Mouse (Mus musculus): ENCODE results near the gene Prr3.
"Not testable (repeated sequence)": the region's sequence is repeated elsewhere in the genome, so short reads cannot be mapped to it uniquely, and the experiment has no call there.

The Prr3 gene

DNA sequence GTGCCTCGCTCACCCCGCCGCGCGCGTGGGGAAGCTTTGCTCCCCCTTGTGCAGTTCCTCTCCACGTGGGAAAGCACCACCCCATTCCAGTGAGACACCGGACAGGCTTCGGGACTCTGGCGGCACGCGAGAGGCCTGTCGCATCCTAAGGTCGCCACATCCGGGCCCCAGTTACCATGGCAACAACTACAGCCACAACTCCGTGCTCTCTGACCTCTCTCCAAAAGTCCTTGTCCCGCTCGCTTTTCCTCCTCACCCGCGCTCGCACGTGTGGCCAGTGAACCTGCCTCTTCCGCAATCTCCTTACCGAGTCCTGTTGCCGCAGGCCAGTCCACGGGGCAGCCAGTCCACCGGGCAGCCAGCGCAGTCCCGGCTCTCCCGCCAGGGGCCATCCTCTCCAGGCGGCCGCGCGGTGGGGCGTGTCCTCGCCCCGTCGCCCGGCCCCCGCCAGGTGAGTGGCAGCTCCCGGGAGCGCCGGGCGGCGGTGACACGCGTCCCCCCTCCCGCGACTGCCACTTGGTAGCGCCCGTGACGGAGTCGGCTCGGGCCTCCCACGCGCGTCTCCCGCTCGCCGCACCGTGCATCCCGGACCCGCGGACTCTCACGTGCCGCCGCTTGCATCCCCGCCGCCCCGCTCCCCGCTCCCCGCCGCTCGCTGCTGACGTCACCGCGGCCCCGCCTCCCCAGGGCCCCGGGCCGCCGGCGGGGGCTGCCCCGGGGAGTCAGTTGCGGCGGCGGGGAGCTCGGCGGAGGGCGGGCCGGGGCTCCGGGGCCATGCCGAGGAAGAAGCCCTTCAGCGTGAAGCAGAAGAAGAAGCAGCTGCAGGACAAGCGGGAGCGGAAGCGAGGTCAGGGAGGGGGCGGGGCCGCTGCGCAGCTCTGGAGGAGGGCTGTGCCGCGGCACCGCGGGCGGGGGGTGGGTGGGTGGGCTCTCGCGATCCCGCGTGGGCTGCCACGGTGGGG is at the start of gene Prr3, which contains the start of gene Gnl1:
Gene Prr3, minus strand, starts transcription at position 836 of the 962 bp plus-strand sequence.
Gene Gnl1, plus strand, starts transcription at position 451 of the 962 bp plus-strand sequence.
- peak; percentile 93 for DNase-seq (ENCODE audit: low read depth, low spot score)

DNA sequence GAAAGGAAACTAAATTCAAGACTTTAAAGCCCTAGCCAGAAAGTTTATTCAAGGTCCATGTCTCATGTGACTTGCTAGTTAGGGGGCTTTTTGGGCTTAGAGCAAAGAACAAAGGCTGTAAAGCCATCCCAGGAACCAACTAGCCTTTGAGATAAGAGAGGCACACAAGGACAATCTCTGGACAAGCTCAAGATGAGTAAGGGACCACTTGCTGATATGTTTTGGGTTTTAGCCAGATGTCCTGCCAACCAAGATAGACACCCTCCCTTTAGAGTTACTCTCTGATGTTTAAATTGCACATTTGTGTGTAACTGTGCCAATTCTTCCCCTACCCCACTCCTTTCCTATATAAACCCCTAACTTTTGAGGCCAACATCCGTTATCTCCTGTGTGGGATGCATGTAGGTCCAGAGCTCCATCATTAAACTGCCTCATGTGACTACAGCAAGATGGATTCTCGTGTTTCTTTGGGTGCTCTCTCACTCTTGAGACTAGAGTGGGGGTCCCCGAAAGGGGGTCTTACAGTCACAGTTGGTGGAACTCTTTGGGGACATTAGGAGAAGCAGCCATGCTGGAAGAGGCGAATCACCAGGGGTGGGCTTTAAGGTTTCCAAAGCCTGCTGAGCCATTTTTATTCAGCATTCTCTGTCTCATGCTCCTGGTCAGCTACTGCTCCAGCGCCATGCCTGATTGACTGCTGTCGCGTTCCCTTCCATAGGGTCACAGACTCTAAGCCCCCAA is 49.0 kb upstream of the Prr3 start:
- DNase-seq (ENCODE audit: low read depth, low spot score) = no peak

DNA sequence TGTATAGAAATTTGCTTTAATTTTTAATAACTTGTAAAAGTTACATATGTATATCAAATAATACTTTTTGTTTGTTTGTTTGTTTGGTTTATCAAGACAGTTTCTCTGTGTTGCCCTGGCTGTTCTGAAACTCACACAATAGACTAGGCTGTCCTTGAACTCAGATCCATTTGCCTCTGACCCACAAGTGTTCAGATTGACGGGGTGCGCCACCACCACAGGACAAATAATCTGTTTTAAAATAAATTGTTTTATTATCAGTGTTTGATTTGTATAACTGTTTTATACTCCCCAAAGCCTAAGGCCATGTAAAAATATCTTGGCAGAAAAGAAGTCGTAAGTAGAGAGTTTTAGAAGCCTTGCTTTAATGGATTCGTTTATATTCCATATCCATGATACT is 47.6 kb upstream of the Prr3 start:
- no peak for DNase-seq (ENCODE audit: low read depth, low spot score)

DNA sequence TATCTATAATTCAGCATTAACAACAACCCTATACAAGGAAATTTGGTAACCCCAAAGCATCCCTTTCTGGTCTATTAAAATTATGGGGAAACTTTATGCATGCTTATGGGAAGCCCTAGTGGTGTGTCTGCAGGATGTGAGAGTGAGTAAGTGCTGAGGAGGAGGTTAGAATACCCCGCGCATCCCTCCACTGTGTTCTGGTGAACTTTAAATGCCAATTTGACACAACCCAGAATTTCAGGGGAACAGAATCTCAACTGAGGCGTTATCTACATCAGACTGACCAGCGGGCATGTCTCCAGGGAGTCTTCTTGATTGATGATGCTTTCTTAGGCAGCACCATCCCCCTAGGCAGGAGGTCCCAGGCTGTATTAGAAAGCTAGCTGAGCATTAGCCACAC is 45.9 kb upstream of the Prr3 start:
- DNase-seq (ENCODE audit: low read depth, low spot score) = no peak

DNA sequence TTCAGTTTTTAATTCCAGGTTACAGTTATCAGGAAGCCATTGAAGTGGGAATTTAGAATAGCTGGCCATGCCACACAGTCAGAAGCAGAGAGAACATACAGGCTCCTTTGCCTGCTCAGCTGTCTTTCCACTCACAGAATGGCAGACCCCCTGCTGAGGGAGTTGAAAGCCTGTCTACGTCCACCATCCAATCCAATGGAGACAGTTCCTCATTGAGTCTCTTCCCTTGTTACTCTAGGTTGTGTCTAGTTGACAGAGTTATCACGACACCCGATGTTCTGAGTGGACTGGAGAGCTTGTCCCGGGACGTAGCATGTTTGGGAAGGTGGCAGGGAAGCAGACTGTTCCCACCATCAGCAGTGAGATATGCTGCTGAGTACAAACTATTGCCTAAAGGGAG is 45.2 kb upstream of the Prr3 start:
- DNase-seq (ENCODE audit: low read depth, low spot score) = no peak

DNA sequence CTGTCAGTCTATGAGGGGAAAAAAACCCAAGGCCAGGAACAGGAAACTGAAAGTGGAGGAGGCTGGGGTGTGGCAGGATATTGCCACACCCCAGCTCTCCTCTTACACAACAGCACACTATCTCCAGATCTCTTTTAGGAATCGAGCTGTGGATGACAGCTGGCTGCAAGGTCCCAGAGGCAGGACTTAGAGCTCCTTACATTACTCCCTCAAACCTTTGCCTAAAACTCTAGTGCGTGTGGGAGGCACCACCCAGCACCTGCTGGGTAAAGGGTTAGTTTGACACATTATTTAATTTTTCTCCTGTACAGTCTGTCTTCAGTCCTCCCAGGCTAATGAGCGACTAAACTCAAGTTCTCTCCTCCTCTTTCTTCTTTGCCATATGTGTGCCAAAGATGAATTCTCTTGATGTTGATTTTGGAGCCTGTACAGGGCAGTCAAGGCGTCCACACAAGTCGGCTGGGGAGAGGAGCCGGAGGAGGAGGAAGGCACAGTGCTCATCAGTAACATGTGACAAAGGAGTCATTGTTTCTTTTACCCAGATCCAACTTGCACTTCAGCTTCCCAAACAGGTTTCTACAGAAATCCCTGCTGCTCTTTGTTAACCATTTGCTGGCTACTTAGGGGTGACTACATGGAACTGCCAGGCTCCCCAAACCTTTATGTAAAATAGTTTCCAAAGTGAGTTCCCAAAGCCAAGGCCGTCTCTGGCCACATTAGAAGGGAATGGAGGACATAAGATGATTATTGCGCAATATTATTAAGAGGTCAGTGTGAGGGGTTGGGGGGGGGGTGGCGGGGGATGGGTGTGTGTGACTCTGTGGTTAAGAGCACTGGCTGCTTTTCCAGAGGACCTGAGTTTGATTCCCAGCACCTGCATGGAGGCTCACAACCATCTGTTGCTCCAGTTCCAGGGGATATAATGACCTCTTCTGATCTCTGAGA is 43.9 kb upstream of the Prr3 start:
- peak; percentile 62 for DNase-seq (ENCODE audit: low read depth, low spot score)

DNA sequence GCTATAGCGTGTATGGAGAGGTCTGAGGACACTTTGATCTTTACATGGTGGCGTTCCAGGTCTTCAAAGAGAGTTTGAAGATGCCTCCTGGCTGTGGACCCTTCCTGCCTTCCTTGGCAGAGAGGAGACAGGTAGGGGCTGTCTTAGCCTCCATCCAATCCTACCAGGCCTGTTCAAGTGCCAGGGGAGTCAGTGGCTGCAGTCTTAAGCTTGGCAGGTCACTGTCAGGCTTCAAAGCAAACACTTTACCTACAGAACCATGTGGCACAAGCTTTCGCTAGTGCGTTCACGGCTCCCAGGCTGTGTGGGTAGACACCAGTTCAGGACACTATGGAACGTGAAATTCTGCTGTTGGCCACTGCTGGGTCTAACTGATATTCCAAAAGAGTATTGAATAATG is 42.9 kb upstream of the Prr3 start:
- no peak for DNase-seq (ENCODE audit: low read depth, low spot score)

DNA sequence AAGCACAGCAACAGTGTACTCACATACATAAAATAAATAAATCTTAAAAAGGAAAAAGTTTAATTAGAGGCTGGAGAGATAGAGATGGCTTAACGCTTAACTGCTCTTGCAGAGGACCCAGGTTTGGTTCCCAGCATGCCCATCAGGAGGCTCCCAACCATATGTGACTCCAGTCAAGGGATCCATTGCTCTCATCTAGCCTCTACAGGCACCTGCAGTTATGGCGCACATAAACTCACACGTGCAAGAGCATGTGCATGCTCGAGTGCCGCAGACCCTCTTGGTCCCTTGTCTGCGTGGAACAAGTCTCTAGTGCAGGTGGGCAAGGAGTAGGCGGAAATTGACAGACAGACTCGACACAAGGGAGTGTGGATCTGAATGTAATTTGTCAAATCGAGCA is 42.1 kb upstream of the Prr3 start:
- no peak for DNase-seq (ENCODE audit: low read depth, low spot score)

DNA sequence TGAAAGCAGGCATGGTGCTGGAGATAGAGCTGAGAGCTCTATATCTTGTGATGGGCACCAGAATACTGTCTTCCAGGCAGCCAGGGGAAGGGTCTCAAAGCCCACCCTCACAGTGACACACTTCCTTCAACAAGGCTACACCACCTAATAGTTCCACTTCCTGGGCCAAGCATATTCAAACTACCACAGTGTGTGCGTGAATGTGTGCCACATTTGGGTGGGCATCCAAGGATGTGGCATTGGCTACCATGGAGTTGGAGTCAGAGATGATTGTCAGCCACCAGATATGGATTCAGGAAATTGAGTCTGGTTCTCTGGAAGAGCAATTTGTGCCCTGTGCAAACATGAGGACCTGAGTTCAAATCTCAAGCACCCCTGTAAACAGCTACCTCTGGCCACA is 41.3 kb upstream of the Prr3 start:
- DNase-seq (ENCODE audit: low read depth, low spot score) = no peak

DNA sequence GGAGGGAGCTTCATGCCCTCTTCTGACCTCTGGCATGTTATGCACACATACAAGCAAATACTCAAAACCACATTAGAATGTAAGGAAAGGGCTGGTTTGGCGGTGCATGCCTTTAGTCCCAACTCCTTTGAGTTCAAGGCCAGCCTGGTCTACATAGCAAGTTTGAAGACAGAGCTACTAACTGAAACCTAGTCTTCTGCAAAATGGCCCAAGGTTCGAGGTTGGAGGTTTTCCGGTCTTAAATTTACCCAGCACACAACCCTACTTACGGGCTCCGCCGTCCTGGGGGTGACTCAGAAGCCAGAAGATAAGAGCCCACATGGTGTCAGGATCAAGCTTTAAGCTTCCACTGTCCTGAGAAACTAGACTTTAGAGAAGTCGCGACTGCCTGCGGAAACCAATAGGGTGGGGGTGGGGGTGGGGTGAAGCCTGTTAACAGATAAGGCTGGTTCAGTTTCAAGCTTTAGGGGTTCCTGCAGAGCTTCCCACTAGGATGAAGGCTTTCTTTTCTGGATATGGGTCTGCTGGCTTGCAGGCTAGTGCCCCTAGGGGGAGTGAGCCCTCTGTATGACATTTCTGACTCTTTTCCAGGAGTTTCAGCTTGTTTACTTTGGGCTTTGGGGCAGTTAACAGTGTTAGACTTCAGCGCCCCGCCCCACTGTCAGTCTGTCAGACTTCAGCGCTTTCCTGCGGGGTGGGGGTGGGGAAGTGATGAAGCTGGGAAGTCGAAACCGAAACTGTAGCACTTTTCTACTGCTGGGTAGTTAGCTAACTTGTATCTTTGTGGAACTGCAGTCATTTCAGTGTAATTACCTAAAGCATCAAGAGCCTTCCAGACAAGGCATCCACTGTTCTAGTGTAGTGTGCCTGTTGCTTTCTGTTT is 40.4 kb upstream of the Prr3 start, which contains the start of gene H2-T24:
Gene H2-T24, minus strand, starts transcription at position 370 of the 883 bp plus-strand sequence.
- peak; percentile 93 for DNase-seq (ENCODE audit: low read depth, low spot score)

DNA sequence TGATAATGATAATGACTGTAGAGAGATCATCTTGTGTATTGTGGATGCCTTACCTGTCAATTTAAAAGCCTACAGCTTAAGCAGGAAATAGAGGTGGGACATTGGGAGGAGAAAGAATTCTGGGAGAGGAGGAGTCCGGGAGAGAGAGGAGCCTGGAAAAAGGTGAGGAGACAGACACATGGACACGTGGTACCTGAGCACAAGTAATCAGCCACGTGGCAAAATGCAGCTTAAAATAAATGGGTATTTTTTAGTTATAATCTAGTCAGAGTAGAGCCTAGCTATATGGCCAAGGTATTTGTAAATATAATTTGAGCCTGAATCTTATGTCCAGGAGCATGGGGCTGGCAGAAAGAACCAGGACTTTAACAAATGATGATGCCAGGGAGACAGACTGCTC is 39.5 kb upstream of the Prr3 start:
- no peak for DNase-seq (ENCODE audit: low read depth, low spot score)

DNA sequence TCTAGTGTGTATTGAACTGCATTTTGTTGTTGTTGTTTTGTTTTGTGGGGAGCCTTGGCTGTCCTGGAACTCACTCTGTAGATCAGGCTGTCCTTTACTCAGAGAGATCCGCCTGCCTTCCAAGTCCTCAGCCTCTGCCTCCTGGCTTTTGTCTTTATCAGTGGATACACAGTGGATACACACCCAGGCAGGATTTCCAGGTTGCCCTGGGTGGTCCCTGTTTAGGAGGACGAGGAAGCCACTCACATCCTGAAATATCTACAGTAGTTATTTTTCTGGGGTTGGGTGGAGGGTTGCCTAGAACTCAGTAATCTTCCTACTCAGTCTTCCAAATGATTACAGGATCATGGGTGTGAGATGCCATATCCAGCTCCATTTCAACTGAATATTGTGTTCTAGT is 38.9 kb upstream of the Prr3 start:
- no peak for DNase-seq (ENCODE audit: low read depth, low spot score)

DNA sequence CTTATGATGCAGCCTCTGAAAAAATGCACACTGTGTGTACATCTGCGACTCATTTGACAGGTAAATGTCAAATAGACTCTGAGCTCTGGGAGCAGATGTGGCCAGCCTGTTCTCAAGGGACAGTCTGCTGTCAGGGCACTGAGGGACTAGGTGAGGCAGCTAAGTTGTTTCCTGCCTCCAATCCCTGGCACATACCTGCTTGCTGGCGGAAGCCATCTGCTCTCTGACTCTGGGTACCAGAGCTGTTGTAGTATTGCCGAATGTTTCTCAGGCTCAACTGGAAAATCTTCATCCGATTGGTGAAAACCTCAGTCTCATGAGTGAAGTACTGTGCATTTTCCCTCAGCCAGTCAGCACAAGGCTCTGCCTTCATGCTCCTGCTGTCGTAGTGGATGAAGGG is 37.0 kb upstream of the Prr3 start:
- DNase-seq (ENCODE audit: low read depth, low spot score) = no peak

DNA sequence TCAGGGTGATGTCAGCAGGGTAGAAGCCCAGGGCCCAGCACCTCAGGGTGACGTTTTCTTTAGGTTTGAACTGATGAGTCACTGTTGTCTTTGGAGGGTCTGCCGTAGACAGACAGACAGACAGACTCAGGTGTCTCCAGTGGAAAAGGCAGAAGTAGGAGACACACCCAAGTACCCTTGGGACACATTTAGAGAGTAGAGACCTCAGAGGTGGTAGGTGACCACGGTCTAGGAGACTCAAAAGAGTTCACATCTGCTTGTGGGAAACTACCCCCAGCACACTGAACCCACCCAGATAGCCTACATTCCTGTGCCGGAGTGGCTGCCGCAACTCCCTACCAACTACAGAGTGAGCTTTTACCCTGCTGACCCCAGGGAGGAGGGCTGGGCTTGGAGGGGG is 34.9 kb upstream of the Prr3 start:
- no peak for DNase-seq (ENCODE audit: low read depth, low spot score)

DNA sequence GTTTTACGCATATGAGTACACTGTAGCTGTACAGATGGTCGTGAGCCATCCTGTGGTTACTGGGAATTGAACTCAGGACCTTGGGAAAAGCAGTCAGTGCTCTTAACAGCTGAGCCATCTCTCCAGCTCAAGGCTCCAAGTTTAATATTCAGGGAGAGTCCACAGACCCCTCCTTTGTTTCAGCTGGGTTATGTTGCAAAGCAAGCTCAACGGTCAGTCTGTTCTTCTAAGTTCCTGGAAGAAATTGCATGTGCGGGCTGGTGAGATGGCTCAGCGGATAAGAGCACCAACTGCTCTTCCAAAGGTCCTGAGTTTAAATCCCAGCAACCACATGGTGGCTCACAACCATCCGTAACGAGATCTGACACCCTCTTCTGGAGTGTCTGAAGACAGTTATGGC is 24.4 kb upstream of the Prr3 start:
- not testable (repeated sequence) for DNase-seq (ENCODE audit: low read depth, low spot score)

DNA sequence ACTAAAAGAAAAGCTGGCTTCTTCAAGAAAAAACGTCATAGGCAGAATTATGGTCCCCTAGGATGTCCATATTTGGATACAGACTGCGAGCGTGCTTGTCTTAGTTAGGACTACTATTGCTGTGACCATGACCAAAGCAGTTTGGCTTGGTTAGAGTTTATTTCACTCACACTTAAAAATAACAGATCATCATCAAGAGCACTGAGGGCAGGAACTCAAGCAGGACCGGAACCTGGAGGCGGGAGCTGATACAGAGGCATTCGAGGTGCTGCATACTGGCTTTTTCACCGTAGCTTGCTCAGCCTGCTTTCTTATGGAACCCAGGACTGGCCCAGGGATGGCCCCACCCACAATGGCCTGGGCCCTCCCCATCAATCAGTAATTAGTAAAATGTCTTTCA is 23.3 kb upstream of the Prr3 start:
- DNase-seq (ENCODE audit: low read depth, low spot score) = peak; percentile 44

DNA sequence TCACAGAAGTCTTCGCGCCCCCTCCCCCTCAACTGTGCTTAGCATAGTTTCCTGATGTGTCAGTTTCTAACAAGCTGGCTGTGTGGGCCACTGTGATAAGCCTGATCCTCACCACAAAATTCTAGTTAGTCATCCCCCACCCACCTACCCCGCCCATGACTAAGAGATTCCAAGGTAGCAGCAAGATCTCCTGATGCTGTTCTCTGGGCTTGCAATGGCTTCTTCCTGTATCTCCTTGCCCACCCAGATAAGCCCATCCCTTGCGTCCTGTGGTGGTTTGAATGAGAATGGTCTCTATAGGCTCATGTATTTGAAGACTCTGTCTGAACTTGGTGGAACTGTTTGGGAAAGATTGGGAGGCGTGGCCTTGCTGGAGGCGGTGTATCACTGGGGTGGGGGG is 21.9 kb upstream of the Prr3 start:
- peak; percentile 69 for DNase-seq (ENCODE audit: low read depth, low spot score)

DNA sequence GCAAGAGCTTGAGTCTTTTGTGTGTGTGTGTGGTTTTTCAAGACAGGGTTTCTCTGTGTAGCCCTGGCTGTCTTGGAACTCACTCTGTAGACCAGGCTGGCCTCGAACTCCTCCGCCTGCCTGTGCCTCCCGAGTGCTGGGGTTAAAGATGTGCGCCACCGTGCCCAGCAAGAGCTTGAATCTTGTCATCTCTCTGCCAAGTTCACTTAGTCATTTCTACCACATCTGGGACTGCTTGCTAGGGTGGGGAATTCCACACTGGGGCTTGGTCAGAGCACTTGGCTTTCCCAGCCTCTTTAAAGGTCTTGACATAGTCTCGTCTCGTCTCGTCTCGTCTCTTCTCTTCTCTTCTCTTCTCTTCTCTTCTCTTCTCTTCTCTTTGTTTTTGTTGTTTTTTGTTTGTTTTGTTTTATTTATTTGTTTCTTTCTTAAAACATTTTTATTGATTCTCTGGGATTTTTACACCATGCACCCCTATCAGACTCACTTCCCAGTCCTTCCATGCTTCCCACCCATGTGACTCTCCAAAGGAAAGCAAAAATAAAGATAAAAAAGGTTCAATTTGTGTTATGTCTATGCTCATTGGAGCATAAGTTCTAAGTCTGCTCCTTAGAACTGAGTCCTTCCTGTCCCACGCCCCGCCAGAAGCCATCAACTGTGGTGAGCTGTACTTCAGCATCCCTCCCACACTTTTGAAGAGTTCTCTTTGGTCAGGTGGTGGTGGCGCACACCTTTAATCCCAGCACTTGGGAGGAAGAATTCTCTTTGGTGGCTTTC is 21.3 kb upstream of the Prr3 start:
- peak; percentile 80 for DNase-seq (ENCODE audit: low read depth, low spot score)

DNA sequence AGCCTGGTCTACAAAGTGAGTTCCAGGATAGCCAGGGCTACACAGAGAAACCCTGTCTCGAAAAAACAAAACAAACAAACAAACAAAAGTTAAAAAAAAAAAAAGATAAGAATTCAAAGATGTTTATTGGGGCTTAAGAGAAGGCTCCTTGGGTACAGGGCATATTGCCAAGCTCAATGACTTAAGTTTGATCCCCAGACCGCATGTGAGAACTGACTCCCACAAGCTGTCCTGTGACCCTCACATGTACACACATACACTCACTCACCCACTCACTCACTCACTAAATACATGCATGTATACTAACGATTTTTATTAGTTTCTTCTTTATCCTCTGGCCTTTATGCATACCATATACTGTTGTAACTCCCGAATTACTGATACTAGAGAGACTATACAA is 20.3 kb upstream of the Prr3 start:
- DNase-seq (ENCODE audit: low read depth, low spot score) = peak; percentile 27

DNA sequence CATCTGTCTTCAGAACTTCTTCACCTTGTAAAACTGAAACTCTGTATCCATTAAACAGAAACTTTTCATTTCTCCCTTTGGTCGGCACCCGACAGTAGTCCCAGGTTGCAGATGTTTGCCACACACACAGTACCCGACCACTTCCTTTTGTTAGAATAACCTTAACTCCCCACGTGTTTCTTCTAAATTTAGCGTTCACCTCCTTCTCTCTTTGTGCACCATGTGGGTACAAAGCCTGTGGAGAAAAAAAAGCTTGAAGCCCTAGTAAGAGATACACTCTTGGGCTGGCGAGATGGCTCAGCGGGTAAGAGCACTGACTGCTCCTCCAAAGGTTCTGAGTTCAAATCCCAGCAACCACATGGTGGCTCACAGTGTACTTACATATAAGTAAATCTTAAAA is 19.3 kb upstream of the Prr3 start:
- DNase-seq (ENCODE audit: low read depth, low spot score) = peak; percentile 84
